Mouse (Mus musculus): Measurements from ENCODE around the gene Vegfa.

DNA sequence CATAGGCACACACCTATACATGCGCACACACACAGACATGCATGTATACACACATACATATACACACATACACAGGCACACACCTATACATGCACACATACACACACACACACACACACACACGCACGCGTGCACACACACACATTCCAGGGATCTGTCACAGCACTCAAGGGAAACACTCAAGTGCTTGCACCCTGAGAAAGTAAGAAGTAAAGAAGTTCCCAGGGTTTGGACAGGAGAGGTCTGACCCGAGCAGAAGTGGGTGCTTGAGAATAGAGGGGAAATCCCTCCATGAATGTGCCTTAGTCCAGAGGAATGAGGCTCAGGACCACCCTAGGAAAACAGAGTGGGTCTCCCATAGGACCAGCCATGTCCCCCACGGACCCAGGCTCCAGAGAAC is 60.4 kb downstream of the Vegfa start:
- TF ChIP-seq GATA1 (IDR thresholded peaks at IDR 0.05; ENCODE audit: low read length) (no peak), TAL1 (IDR thresholded peaks at IDR 0.05; ENCODE audit: low read length) (no peak)

Data from erythroblast, embryonic 14.5 days (primary cell).